Mouse (Mus musculus): ENCODE measurements around the gene Vasn.
A peak's percentile ranks its signal among the peaks of the same experiment; 100 is the strongest.

Vasn gene

DNA sequence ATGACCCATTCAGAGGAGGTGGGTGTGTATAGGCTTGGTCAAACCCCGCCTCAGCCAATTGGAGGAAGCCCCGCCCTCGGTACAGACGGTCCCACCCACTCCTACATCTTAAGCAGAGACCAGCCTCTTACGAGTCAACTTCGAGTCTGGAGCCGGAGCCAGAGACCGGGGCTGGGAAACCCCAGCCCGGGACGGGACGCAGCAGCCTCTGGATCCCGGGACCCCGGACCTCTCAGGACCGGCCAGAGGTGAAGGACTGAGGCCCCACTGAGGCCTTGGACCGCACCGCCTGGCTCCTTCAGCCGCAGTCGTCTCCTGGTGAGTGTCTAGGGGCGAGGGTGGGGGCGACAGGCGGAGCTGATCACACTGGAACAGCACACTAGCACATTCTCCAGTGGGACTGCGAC, at the start of gene Vasn, which contains the start of gene Dnaja3:
Gene Vasn, plus strand, starts transcription at position 111 of the 407 bp plus-strand sequence.
Gene Dnaja3, plus strand, starts transcription at position 159 of the 407 bp plus-strand sequence.
- DNase-seq, result peak; percentile 94

DNA sequence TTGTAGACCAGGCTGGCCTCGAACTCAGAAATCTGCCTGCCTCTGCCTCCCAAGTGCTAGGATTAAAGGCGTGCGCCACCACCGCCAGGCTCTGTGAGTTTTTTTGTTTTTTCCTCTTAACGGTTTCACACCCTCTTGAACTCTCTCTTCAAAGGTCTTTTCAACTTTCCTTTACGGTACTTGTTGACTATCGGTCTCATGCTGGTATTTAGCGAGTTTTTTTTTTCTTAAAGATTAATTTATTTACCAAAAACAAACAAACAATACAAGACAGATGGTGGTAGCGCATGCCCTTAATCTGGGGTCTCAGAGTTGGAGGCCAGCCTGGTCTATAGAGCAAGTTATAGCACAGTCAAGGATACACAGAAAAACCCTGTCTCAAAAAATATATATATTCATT, 49.5 kb upstream of the Vasn start:
- no peak for DNase-seq

DNA sequence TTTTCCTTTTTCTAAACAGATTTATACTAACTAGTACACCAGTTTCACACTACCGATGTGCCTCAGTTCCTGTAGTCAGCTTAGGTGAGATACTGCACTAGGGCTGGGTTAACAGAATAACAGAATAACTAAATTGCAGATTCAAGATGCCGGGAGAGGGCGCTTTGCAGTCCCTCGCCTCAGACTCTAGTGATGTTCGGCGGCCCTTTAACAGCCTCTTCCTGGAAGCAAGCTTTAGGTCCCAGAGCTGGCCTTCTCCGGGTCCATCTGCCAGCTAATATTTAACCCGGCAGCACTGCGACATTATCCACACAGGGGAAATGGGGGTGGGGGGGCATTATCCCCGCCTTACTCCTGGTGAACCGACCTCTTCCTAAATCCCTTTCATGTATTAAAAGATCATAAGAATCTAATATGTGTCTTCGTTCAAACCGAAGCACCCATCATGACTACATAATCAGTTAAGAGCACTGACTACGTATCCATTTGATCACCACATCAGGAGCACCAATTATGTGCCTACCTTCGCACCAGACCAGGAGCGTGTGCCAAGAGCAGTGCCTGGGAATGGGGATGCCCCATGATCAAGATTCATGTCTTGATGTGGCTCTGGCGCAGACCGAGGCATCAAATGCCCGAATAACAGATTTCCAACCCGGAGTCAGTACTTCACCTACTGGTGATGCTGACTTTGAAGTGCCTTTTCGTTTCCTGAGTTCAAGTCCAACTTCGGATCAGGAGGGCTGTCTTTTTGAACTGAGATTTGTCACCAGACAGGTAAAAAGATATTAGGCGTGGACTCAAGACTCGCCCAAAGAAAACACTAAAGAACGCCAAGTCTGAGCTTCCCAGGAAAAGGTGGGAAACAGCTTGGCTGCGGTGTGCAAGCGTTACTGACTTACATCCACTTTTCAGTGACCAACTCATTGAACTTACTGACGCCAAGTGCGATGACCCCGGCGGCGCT, 46.5 kb upstream of the Vasn start:
- DNase-seq, result peak; percentile 84 to 87

DNA sequence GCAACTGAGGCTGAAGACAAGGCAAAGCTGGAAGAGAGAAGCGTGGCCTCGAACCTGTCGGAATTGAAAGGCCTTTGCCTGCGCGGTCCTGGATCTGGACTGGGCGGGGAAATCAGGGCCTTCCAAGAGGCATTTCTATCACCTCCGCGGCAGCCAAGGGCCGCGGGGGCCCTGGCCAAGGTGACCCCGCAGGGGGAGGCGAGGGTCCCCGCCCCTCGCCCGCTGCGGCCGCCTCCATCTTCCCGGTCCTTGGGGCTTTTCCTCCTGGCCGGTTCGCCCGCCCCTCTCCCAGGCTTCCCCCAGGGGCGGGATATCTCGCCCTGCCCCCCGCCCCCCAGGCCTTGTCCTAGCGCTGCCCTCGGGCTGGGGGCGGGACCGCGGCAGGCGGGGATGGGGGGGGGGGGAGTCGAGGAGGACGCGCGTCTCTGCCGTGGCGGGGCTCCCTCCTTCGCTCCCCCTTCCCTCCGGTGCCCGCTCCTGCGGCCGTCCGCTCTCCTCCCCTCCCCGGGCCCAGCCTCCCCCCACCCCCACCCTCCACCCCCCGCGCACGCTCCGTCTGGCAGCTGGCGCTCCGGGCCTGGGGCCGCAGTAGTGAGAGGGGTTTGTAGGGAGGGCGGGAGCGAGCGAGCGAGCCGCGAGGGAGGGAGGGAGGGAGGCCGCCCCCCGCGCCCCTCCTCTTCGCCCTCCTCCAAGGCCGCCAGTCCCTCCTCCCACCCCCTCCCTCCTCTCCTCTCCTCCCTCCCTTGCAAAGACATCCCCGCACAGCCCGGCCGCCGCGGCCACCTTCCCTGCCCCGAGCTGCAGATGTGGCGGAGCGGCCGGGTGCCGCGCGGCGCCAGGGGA, 45.5 kb upstream of the Vasn start, which contains the start of gene Glis2:
Gene Glis2, plus strand, starts transcription at position 743 of the 843 bp plus-strand sequence.
- peak; percentile 80 to 81 for DNase-seq

DNA sequence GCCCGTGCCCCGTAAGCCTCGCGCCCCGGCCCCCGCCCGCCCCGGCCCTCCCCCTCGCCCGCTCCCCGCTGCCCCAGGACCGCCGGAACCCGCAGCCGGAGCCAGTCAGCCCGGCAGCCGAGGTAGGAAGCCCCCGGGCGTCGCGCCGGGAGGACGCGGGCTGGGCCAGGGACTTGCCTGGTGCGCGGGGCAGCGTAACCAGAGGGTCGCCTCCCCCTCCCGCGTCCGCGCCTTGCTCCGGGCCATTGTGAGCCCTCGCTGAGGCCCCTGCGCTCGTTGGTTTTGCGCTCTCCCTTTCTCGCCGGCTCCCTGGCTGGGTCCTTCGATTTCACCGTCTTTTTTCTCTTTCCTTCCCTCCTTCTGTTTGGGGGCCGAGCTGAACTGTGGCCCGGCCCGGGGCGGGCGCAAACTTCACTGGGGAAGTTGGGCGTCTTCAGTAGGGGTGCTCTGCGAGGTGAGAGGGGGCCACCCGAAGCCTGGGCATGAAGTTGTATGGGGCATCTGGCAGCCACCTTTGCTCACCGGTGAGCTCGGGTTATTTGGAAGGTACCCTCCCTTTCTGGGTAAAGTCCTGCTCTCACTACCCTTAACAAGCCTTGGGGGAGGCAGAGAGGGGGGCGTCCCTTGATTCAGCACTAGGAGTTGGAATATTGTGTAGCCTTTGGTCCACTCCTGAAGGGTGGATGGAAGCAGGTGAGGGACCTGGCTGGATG, 44.8 kb upstream of the Vasn start:
- DNase-seq, result no peak

DNA sequence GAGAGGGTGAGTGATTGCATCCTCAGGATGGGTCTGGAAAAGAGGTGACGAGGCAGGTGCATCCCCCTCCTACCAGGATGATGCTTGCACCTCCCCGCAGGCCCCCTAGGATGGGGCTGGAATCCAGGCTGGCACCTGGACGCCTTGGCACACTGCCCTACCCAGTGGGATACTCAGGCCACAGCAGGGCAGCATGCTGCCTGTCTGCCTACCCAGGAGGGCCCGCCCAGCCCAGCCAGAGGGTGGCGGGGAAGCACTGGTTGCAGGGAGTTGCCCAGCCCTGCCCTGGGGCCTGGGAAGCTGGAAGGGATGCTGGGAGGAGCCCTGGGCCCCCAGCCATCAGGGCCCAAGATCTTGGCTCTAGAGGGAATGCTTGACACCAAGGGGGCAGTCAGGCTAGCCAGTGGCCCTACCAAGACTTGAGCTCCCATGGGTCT, 44.2 kb upstream of the Vasn start:
- peak; percentile 84 to 88 for DNase-seq

DNA sequence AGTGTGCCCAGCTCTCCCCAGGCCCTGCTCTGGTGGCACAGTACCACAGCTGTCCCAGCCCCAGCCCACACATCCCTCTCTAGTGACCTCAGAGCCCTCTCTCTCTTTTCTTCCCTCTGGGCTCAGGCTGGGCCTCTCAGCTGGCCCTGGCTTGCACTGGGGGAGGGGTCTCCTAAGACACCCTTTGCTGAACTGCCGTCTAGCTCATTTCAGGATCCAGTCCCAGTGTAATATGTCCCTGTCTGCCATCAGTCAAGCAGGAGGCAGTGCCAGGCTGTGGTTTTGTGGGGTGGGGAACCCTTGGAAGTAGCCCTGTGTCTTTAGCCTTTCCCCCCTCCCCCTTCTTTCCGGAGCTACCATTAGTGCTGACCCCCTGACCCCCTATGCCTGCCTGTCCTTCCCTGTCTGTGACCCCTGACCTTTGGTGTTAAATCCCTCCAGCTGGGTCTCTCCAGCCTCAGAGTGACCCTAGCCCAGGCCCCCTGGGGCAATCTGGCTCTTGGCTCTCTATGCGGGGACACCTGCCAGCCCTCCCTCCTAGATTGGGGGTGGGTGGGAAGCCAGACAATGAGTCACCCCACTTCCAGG, 43.5 kb upstream of the Vasn start:
- no peak for DNase-seq

DNA sequence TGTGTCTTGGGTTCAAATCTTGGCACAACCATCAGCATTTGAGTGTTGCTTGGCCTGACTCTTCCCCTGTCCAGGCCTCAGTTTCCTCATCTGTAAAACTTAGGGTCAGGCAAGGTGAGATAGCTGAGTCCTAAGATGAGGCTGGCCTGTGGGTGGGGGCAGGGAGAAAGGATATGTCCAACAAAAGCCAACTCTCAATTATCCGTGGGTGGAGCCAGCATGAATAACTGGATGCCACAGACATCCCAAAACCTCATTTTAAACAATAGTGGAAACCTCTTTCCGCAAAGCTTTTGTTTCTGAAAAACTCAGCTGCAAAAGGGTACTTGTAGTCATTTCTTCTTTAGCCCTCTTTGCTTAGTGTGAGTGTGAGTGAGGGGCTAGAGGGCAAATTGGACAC, 42.9 kb upstream of the Vasn start:
- no peak for DNase-seq

DNA sequence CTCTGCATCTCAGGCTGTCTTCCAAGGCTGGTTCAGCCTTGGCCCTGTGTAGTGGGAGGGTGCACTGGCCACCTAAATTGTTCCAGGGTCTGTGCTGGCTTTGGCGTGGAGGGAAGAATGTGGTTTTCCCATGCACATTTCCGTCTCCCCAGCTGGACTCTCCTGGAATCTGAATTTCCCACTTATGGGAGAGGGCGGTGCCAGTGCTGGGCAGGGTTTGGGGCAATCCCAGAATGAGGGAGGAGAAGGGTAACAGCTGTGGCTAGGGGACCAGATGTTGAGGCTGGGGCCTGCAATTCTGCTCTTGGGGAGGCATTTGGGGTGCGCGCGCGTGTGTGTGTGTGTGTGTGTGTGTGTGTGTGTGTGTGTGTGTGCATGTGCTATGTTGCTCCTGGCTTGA, 42.4 kb upstream of the Vasn start:
- no peak for DNase-seq

DNA sequence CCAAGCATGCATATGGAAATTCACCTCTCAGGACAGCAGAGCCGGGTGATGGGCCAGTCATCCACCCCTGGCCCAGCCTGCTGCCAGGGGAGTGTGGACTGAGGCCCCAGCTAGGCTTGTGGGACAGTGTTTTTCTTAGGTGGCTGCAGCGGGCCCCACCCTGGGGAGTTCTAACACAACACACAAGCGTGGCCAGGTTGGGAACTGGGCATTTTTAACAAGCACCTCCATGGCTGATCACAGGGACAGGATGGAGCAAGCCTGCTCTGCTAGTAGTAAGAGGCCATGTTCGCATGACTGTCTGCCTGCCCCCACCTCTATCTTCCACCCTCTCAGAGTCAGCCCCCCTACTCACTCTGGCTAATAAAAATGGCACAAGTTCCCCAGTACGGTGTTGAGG, 41.7 kb upstream of the Vasn start:
- no peak for DNase-seq

DNA sequence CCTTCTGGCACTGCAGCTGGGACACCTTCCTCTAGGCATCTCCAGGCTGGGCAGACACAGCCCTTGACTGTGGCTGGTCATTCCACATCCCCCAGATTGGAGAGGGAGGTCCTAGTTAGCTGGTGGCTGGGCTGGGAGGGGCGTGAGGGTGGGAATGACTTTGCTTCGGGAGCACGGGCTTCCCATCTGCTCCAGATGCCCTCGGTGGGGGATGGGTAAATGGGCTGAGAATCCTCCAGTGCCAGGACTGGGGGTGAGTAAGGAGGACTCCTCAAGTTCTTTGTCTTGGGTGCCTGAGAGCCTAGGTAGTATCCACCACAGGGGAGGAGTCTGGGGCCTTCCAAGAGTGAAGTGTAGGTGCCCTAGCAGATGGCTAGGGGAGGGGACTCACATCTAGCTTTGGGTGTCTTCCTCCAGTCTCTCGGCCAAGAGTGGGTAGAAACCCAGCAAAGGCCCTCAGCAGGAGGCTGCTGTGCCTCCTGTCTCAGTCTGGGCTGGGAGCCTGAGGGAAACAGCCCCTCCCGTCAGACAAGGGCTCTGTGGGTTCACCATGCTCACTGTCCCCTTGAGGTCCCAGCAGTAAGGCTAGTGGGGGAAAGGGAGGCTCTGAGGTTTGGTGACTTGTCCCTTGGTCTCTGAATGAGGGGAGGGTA, 40.7 kb upstream of the Vasn start:
- no peak for DNase-seq

DNA sequence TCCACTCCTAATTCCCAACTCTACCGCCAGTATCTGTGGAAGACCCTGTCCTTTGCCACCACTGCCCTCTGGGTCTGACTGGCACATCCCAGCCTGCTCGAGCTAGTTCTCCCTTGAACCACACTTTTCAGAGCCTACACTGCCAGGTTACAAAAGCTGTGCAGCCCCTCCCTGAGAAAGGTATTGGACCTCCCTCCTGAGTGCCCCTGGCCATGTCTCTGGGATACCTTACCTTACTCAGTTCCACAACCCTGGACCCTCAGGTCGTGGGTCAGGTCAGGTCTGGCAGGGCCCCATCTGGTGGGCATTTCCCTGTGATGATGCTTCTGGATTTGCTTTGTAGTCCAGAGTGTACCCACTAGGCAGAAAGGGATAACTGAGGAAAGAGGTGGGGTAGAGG, 40.1 kb upstream of the Vasn start:
- no peak for DNase-seq

DNA sequence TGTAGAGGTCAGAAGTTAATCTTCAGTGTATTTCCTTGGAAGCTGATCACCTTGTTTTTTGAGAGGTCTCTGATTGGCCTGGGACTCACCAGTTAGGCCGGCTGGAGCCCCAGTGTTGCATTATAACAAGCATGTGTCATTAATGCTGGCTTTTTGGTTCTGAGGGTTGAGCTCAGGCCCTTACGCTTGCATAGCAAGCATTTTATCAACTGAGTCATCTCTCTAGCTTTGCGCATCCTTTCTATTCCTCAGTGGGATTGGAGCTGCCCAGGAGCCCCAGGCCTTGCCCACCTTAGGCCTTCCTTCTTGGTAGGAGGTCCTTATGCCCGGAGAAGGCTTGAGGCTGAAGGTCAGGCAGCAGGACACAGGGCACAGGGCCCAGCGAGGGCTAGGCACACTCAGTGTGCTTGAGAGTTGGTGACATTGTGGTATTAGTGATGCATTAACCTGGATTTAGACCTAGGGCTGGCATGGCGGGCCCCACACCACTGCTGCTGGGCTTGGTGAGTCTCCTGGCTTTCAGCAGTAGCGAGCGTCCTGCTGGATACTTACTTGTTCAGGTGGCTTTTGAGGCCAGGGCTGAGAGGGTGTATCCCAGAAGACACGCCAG, 38.9 kb upstream of the Vasn start:
- peak; percentile 86 to 91 for DNase-seq

DNA sequence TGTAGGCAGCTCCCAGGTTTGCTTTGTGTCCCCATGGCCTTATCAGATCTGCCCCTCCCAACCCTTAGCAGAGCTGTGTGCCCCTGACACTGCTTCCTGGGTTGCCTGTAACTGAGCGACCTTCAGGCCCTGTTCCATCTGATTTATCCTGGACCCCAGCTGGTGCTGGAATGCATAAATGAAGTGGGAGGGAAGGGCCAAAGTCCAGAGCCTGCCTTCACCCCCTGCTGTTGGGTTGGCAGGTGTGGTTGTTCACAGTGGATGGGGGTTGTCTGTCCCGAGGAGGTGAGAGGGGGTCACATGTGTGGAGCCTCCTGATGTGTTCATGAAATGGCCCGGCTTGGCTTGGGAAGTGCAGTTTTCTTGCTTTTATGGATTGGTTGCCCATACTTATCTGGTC, 37.6 kb upstream of the Vasn start:
- peak; percentile 94 to 95 for DNase-seq

DNA sequence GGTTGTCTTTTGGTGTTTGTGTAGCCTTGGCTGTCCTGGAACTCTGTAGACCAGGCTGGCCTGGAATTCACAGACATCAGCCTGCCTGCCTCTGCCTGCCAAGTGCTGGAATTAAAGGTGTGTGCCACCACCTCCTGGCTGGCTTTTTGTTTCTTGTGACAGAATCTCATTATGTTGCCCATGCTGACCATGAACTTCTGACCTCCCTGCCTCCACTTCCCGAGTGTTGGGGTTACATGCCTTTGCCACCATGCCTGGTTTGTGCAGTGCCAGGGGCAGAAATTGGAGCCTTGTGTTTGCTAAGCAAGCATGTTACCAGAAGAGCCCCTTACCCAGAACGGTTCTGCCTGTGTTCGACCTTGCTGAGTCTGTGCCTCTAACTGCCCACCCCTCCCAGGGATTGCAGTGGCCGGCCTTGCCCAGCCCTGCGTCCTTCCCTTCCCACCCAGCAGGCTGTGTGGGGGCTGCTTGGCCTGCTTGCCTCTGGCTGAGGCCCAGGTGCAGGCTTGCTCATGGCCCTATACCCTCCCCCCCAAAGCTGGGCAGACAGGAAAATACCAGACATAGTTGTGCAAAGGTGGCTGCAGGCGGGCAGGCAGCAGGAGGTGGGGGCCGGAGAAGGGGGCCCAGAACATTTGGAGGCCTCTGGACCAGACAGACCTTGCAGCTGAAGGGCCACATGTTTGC, 36.8 kb upstream of the Vasn start:
- DNase-seq, result peak; percentile 80 to 92

DNA sequence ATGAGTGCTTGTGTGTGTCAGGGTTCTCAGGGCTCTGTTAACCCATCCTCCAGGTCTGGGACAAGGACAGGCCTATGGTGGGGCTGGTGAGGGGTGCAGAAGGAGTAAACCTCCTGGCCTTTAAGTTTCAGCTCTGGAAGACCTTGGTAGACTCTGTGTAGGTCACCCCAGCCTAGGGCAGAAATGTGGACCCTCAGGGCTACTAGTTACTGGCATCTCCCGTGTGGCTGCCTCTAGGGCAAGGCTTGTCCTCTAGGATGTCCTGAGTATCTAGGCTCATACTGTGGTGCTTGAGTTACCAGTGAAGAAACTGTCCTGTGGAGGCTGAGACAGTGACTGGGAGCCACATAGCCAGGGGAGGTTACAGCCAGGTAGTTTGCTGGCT, 36.3 kb upstream of the Vasn start:
- no peak for DNase-seq

DNA sequence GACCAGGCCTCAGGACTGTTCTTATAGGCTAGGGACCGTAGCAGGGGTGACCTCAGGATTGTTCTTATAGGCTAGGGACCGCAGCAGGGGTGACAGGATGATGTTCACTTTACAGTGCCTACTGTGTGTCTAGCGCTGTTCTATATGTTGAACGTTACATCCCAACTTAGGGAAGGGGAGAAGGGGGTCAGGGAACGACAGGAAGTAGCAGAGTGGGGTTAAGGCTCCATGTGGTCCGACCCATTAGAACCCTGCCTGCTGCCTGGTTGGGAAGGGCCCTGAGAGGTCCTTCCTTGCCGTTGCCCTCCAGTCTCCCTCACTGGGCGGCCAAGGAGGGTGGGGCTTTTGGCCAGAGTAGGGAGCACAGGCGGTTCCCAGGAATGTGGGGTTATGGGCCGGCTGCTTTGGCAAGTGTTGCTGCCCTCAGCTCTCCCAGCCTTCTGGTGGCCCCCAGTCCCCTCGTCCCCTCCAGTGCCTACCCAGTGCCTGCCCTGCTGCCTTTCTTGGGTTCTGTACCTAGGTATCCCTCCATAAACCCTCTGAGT, 35.4 kb upstream of the Vasn start:
- DNase-seq, result peak; percentile 63 to 72

DNA sequence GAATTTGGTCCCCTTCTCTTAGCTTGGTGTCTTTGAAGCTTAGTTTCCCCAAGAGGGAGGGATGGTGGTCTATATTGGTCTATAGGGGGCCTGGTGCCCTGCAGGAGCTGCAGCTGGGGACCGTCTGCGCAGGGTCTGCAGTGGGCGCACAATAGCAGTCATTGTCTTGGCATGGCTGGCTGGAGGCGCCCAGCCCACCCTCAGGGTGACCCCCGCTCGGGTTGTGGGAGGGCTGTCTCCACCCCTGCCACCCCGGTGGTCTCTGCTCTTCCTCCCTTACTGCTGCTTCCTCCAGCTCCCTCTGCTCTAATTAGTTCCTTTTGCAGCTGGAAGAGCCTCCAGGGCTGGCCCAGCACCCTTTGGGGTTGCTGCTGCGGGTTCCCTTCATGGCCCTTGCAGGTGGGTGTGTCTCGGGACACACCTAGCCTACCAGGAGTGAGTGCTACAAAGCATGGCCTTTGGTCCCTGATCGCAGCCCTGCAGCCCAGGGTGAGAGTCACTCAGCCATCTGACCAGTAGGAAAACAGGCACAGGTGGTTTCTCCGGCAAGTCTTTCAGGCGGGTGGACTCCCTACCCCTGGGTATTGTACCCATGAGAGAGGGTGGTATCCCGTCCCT, 34.1 kb upstream of the Vasn start:
- DNase-seq, result peak in 1 of 2 experiments; percentile 47

DNA sequence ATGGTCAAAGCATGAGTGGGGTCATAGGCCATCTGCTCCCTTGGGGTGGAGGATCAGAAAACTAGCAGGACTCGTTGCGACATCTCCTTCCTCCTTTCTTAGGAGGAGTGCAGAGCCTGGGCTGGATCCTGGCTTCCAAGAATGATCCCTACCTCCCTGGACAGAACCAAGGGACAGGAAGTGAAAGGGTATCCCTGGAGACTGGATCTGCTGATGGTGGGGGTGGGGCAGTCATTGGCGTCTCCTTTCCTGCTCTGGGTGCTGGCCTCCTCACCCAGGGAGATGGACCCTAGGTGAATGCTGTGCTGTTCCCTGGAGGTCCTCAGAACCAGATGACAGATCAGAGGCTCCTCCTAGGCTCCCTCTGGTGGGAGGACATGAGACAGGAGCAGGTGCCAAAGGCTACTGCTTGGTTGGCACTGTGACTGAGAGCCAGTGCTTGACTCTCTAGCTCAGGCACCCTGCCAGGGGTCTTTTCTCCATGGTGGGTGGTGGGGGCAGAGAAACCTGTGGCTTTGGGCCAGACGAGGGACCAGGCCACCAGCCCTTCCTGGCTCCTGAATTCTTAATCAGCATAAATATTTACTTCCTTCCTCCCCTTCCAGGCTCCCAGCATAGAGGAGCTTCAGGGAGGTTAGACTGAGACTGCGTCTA, 33.2 kb upstream of the Vasn start:
- peak; percentile 74 to 80 for DNase-seq

Measured in kidney, adult 8-10 months (tissue).